Mouse (Mus musculus) right cerebral cortex, adult 2 months (tissue): ENCODE data around the gene Top1.
"Not testable (repeated sequence)": the region's sequence is repeated elsewhere in the genome, so short reads cannot be mapped to it uniquely, and the experiment has no call there.

ENCODE experiments used
- DNase-seq, 2 experiments: peaks; one replicate each; pipeline ENCODE4 v3.0.0; 2021 to 2022; ENCODE audit warnings: low spot score in 2 of 2

The Top1 gene

GRCm38 (mm10) chr2:160630872-160631597, 14.7 kb upstream of the Top1 start:
- no peak for DNase-seq

GRCm38 (mm10) chr2:160639911-160640717, 5.6 kb upstream of the Top1 start:
- DNase-seq = no peak

DNA sequence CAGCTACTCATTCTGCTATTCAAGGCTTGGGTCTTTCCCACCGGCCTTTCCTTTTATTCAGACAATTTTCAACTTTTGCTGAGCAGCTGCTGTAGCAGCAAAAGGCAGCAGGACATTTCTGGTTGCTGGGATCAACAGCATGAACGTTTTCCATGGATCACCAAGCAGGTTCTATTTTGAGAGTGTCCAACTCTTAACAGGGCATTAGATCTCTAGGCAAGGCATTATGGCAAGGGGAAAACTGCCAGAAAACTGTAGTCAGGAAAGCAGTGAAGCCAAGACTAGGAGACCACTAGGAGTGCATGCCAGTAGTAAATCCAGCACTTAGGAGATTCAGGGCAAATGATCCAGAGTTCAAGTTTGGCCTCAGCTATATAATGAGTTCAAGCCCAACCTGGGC, 4.5 kb upstream of the Top1 start:
- DNase-seq = no peak

DNA sequence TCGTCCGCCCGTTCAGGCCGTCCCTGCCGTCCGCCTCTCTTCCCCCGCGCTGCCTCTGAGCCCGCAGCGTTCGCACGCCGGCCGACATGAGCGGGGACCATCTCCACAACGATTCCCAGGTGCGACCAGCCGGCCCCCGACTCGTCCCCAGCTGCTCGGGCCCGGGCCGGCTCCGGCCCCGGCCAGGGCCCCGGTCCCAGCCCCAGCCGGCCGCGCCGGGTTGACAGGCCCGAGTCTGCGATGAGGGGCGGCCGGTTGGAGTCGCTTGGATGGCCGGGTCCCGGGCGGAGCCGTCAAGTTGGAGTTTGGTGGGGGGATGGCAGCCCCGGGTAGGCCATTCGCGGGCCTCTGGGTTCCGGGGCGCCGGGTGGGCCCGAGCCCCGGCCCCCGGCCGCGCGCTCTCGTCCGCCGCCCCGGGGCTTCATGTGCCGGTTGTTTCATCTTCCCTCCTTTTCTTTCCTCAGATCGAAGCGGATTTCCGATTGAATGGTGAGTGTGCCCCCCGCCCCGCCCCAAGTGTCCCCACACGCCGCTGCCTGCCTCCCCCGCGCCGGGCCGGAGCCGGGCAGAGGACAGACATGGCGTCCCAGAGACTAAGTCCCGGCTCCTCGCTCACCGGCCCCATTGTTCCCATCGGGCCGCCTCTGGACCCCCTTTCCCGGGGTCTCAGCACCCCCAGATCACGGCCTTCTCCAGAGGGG, 606 bp downstream of the Top1 start:
- DNase-seq = peak; percentile 44 to 47

DNA sequence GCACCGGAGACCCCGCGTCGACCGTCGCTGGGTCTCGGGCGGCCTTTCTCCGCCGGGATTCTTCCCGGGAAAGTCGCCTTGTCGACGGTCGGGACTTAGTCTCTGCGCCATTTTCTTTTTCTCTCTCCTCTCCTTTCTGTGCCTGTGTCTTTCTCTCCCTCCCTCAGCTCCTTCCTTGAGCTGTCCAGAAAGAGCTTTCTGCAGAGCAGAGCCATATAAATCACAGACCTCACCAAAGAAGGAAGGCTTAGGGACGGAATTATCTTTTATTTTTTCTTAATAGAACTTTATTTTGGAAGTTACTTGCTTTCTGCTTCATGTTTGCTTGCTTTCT, 1.1 kb downstream of the Top1 start:
- DNase-seq = no peak

DNA sequence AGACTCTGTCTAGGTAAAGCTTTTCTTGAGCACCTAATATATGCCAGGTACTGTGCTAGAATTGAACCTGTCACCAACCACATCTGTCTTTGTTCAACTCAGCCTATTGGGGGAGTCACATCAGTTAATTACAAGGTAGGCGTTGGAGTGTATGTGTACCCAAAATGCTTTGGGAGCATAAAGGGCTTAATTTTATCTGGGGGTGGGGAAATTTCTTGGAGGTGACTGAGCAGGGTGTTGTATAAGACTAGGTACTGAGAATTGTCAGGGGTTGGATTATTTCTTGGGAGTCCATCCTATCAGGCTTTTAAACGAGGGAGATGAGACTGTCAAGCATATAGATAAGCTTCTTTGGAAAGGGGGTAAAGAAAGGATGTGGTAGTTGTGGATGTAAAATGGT, 2.4 kb downstream of the Top1 start:
- DNase-seq = no peak

DNA sequence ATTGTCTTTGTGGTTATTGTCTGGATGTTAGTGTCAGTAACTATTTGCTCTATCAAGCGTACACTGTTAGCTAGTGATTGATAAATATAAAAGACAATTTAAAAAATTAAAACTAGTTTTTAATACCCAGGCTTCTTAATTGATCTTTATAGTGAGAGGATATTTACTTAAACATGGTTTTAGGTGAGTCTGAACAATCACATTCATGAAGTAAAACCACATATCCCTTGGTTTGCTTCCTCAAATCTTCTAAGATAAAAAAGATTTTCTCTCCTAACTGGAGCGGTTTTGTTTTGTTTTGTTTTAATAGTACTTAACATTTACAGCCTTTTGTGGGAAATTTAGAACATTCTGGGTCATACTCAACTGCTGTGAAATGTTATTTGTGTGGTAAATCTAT, 3.4 kb downstream of the Top1 start:
- no peak for DNase-seq

GRCm38 (mm10) chr2:160651165-160651564, 5.5 kb downstream of the Top1 start:
- no peak for DNase-seq

DNA sequence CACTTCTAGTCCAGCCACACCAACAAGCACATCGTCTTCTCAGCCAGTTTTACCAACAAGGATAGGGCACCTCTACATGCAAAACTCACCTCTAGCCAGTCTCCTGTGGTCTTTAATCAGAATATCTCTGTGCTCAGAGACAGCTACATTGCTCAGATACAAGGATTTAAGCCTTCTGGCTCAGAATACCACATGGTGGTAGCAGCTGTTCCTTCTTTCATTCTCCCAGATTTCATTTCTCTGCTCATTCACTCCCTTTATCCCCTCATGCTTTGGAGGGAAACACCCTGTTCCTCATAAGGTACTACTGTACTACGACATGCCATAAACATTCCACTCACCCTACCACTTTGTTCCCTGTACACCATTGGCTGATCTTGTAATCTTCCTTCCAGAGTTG, 7.5 kb downstream of the Top1 start:
- no peak for DNase-seq

GRCm38 (mm10) chr2:160655561-160655960, 9.9 kb downstream of the Top1 start:
- DNase-seq = no peak

- DNase-seq = no peak
Observed at GRCm38 (mm10) chr2:160656234-160656633, 10.5 kb downstream of the Top1 start.

DNA sequence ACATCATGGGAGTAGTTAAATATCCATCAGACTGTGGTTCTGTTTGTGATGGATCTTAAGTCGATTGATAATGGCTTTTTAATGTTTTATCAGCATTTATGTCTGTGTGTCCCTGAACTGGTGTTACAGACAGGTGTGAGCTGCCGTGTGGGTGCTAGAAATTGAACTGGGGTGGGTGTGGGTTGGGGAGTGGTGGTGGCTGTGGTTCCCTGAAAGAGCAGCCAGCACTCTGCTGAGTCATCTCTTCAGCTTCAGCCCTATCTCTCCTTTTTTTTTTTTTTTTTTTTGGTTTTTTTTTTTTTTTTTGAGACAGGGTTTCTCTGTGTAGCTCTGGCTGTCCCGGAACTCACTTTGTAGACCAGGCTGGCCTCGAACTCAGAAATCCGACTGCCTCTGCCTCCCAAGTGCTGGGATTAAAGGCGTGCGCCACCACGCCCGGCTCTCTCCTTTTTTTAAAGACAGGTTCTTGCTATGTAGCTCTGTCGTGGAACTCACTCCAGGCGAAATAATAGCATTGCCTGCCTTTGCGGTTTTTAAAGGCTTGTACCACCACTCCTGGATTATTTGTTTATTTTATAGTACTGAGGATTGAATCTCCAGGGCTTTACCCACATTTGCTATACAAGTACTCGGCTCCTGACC, 12.2 kb downstream of the Top1 start:
- no peak for DNase-seq

DNA sequence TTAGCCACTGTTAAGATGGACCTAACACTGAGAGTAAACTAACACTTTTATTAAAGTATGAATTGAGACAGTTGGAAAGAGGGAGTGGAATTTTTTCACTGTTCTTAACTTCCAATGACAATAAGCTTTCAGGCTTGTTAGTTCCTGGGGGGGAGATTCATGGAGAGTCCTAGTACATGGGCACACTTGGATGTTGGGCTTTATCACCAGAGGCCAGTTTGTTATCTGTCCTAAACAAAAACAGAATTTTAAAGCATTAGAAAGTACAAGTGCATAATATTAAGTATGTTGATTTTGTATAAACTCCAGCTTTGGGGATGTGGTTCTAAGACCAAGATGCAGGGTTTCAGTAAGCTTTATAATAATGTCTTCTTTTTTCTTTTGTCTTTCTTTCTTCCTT, 13.1 kb downstream of the Top1 start:
- DNase-seq = no peak

GRCm38 (mm10) chr2:160664421-160664820, 18.7 kb downstream of the Top1 start:
- no peak for DNase-seq

- DNase-seq = not testable (repeated sequence)
Observed at GRCm38 (mm10) chr2:160664986-160665385, 19.3 kb downstream of the Top1 start.

- DNase-seq = no peak
Observed at GRCm38 (mm10) chr2:160667259-160667658, 21.6 kb downstream of the Top1 start.

- no peak for DNase-seq
Observed at GRCm38 (mm10) chr2:160700271-160700670, 54.6 kb downstream of the Top1 start.

DNA sequence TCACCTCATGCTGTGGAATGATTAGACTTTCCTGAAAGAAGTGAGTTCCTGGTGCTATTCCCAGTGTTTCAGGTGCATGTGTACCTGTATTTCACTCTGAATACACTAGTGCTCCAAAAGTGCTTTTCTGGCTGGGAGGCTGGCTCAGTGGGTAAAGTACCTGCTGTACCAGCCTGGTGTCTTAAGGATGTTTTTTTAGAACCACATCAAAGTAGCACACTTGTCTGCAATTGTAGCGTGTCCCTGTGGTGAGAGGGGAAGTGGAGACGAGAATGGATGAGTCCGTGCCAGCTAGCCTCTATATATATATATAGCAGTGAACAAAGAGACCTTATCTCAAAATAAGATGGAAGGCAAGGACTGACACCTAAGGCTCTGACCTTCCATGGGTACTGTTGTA, 55.9 kb downstream of the Top1 start:
- no peak for DNase-seq

DNA sequence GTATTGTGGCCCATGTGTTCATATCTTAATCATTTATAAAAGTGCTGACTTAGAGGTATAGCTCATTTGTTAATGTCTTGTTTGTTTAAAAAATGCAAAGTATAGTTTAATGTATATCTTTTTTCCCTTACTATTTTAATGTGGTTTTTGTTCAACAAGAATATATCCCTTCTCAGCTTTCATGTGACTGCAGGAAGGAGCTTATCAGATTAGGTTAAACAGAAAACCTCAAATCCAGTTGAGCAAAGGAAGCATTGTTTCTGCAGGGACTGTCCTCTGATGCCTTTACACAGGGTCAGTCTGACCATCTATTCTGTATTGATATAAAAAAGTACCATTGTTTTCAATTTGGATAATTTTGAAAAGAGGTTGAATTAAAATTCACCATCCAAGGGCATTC, 57.1 kb downstream of the Top1 start:
- DNase-seq = no peak

DNA sequence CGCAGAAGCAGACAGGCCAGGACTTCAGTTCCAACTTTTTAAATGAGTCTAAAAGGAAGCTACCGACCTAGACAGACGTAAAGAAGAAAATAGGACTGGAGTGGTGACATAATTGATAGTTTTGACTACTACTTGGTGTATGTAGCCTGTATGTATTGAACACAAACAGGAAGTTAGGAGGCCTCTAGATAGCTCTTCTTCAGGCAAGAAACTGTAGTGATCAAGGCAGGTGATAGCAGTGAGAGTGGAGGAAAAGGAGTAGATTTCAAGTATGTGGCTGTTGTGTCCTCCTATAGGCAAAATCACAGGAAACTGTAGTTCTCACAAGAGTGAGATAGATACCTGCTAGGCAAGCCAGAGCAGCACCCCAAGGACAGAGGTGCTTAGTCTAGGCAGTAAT, 62.0 kb downstream of the Top1 start:
- DNase-seq = no peak

GRCm38 (mm10) chr2:160715463-160716030, 69.9 kb downstream of the Top1 start:
- DNase-seq = no peak

DNA sequence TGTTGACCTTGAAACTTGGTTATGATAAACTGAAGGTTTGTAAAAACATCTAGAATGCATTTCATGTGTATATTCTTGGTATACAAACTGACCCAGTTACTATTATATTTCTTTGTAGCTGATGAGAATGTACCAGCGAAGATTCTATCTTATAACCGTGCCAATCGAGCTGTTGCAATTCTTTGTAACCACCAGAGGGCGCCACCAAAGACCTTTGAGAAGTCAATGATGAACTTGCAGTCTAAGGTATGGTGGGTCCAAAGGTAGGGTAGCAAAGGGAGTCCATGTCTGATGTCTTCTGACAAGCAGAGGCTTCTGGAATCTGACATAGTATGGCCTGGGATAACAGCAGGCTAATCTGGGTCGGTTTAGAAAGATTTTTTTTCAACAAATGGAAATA, 71.6 kb downstream of the Top1 start:
- no peak for DNase-seq
